Mouse (Mus musculus): ENCODE data around the gene Krtap5-1. TPM values are rescaled to one million over a fixed set of nuclear protein-coding genes. Genes with fewer than 3 reads are reported as not detected.

The Krtap5-1 gene
- total RNA-seq, 2 experiments from 2014 or later: not detected

Other genes starting within 250 kb of the Krtap5-1 start
- gene Mob2, start 236.1 kb downstream of the Krtap5-1 start, total RNA-seq (2015; ENCODE audit: low replicate concordance): 67.1 and 69.6 TPM in 2 replicates
- gene Mob2, start 236.1 kb downstream of the Krtap5-1 start, total RNA-seq (2017; ENCODE audit: low replicate concordance): 75.1 and 76.9 TPM in 2 replicates
- gene Dusp8, start 201.3 kb downstream of the Krtap5-1 start, total RNA-seq (2015; ENCODE audit: low replicate concordance): 13.3 and 22.2 TPM in 2 replicates
- 14.7 and 15.9 TPM in 2 replicates for gene Dusp8, start 201.3 kb downstream of the Krtap5-1 start, total RNA-seq (2017; ENCODE audit: low replicate concordance)
- not detected in 2 replicates for gene Gm45618, start 176.4 kb downstream of the Krtap5-1 start, total RNA-seq (2015; ENCODE audit: low replicate concordance)
- not detected in 2 replicates for gene Gm45618, start 176.4 kb downstream of the Krtap5-1 start, total RNA-seq (2017; ENCODE audit: low replicate concordance)
- gene Gm39115, start 161.1 kb downstream of the Krtap5-1 start, total RNA-seq (2015; ENCODE audit: low replicate concordance): not detected in 2 replicates
- gene Gm39115, start 161.1 kb downstream of the Krtap5-1 start, total RNA-seq (2017; ENCODE audit: low replicate concordance): not detected in 2 replicates
- gene Gm45337, start 152.5 kb downstream of the Krtap5-1 start, total RNA-seq (2015; ENCODE audit: low replicate concordance): not detected in 2 replicates
- gene Gm45337, start 152.5 kb downstream of the Krtap5-1 start, total RNA-seq (2017; ENCODE audit: low replicate concordance): not detected in 2 replicates
- gene Gm29735, start 140.0 kb downstream of the Krtap5-1 start, total RNA-seq (2015; ENCODE audit: low replicate concordance): not detected in 2 replicates
- not detected in 2 replicates for gene Gm29735, start 140.0 kb downstream of the Krtap5-1 start, total RNA-seq (2017; ENCODE audit: low replicate concordance)
- gene Gm4553, start 131.4 kb downstream of the Krtap5-1 start, total RNA-seq (2015; ENCODE audit: low replicate concordance): not detected in 2 replicates
- gene Gm4553, start 131.4 kb downstream of the Krtap5-1 start, total RNA-seq (2017; ENCODE audit: low replicate concordance): not detected in 2 replicates
- gene Krtap5-2, start 121.1 kb downstream of the Krtap5-1 start, total RNA-seq (2015; ENCODE audit: low replicate concordance): not detected in 2 replicates
- gene Krtap5-2, start 121.1 kb downstream of the Krtap5-1 start, total RNA-seq (2017; ENCODE audit: low replicate concordance): not detected in 2 replicates
- not detected in 2 replicates for gene Gm10153, start 106.7 kb downstream of the Krtap5-1 start, total RNA-seq (2015; ENCODE audit: low replicate concordance)
- gene Gm10153, start 106.7 kb downstream of the Krtap5-1 start, total RNA-seq (2017; ENCODE audit: low replicate concordance): not detected in 2 replicates
- not detected in 2 replicates for gene Krtap5-3, start 95.8 kb downstream of the Krtap5-1 start, total RNA-seq (2015; ENCODE audit: low replicate concordance)
- not detected in 2 replicates for gene Krtap5-3, start 95.8 kb downstream of the Krtap5-1 start, total RNA-seq (2017; ENCODE audit: low replicate concordance)
- not detected in 2 replicates for gene Gm7579, start 85.3 kb downstream of the Krtap5-1 start, total RNA-seq (2015; ENCODE audit: low replicate concordance)
- not detected in 2 replicates for gene Gm7579, start 85.3 kb downstream of the Krtap5-1 start, total RNA-seq (2017; ENCODE audit: low replicate concordance)
- not detected in 2 replicates for gene Krtap5-5, start 67.1 kb downstream of the Krtap5-1 start, total RNA-seq (2015; ENCODE audit: low replicate concordance)
- gene Krtap5-5, start 67.1 kb downstream of the Krtap5-1 start, total RNA-seq (2017; ENCODE audit: low replicate concordance): not detected in 2 replicates
- gene Gm40460, start 56.0 kb downstream of the Krtap5-1 start, total RNA-seq (2015; ENCODE audit: low replicate concordance): not detected in 2 replicates
- gene Gm40460, start 56.0 kb downstream of the Krtap5-1 start, total RNA-seq (2017; ENCODE audit: low replicate concordance): not detected in 2 replicates
- not detected in 2 replicates for gene Gm2431, start 38.8 kb downstream of the Krtap5-1 start, total RNA-seq (2015; ENCODE audit: low replicate concordance)
- not detected in 2 replicates for gene Gm2431, start 38.8 kb downstream of the Krtap5-1 start, total RNA-seq (2017; ENCODE audit: low replicate concordance)
- not detected in 2 replicates for gene Gm4559, start 22.8 kb downstream of the Krtap5-1 start, total RNA-seq (2015; ENCODE audit: low replicate concordance)
- not detected in 2 replicates for gene Gm4559, start 22.8 kb downstream of the Krtap5-1 start, total RNA-seq (2017; ENCODE audit: low replicate concordance)
- not detected in 2 replicates for gene Krtap5-4, start 6.4 kb upstream of the Krtap5-1 start, total RNA-seq (2015; ENCODE audit: low replicate concordance)
- not detected in 2 replicates for gene Krtap5-4, start 6.4 kb upstream of the Krtap5-1 start, total RNA-seq (2017; ENCODE audit: low replicate concordance)
- 1.0 and 1.2 TPM in 2 replicates for gene Ifitm10, start 76.6 kb upstream of the Krtap5-1 start, total RNA-seq (2015; ENCODE audit: low replicate concordance)
- 0.42 TPM in 1 of 2 replicates, not detected in the other for gene Ifitm10, start 76.6 kb upstream of the Krtap5-1 start, total RNA-seq (2017; ENCODE audit: low replicate concordance)
- gene Gm49369, start 85.5 kb upstream of the Krtap5-1 start, total RNA-seq (2015; ENCODE audit: low replicate concordance): not detected in 2 replicates
- gene Gm49369, start 85.5 kb upstream of the Krtap5-1 start, total RNA-seq (2017; ENCODE audit: low replicate concordance): 121 and 215 TPM in 2 replicates
- 138 and 155 TPM in 2 replicates for gene Ctsd, start 90.9 kb upstream of the Krtap5-1 start, total RNA-seq (2015; ENCODE audit: low replicate concordance)
- 126 and 150 TPM in 2 replicates for gene Ctsd, start 90.9 kb upstream of the Krtap5-1 start, total RNA-seq (2017; ENCODE audit: low replicate concordance)
- not detected in 2 replicates for gene Syt8, start 137.7 kb upstream of the Krtap5-1 start, total RNA-seq (2015; ENCODE audit: low replicate concordance)
- not detected in 2 replicates for gene Syt8, start 137.7 kb upstream of the Krtap5-1 start, total RNA-seq (2017; ENCODE audit: low replicate concordance)
- gene Tnni2, start 144.7 kb upstream of the Krtap5-1 start, total RNA-seq (2015; ENCODE audit: low replicate concordance): 19.6 TPM in 1 of 2 replicates, not detected in the other
- 2.0 and 6.4 TPM in 2 replicates for gene Tnni2, start 144.7 kb upstream of the Krtap5-1 start, total RNA-seq (2017; ENCODE audit: low replicate concordance)
- gene Lsp1, start 163.7 kb upstream of the Krtap5-1 start, total RNA-seq (2015; ENCODE audit: low replicate concordance): 119 and 155 TPM in 2 replicates
- 98.7 and 120 TPM in 2 replicates for gene Lsp1, start 163.7 kb upstream of the Krtap5-1 start, total RNA-seq (2017; ENCODE audit: low replicate concordance)
- gene Tnnt3, start 201.7 kb upstream of the Krtap5-1 start, total RNA-seq (2015; ENCODE audit: low replicate concordance): not detected in 2 replicates
- 2.0 TPM in 1 of 2 replicates, not detected in the other for gene Tnnt3, start 201.7 kb upstream of the Krtap5-1 start, total RNA-seq (2017; ENCODE audit: low replicate concordance)
- not detected in 2 replicates for gene Mrpl23, start 235.6 kb upstream of the Krtap5-1 start, total RNA-seq (2015; ENCODE audit: low replicate concordance)
- 3.7 and 8.1 TPM in 2 replicates for gene Mrpl23, start 235.6 kb upstream of the Krtap5-1 start, total RNA-seq (2017; ENCODE audit: low replicate concordance)